Mouse (Mus musculus): ENCODE results near the gene Pogk.

GRCm38 (mm10) chr1:166342060-166342459 lies 67.6 kb downstream of the Pogk start:
- no peak for TF ChIP-seq CTCF (IDR thresholded peaks at IDR 0.05; ENCODE audit: low read depth, low read length)
- TF ChIP-seq TAL1 (conservative IDR thresholded peaks at IDR 0.05; ENCODE audit: low read depth, low read length): no peak
- no peak for TF ChIP-seq POLR2AphosphoS5 (IDR thresholded peaks at IDR 0.05; ENCODE audit: insufficient replicate concordance, low read depth, low read length)

All from G1E (cell line).